Mouse (Mus musculus) telencephalon, adult 2 months (tissue): ENCODE data around the gene Gnmt.

Source experiments
- DNase-seq: peaks from one replicate; pipeline ENCODE4 v3.0.0-alpha.2; 2011; ENCODE audit warnings: low read depth, low spot score

Gnmt gene

DNA sequence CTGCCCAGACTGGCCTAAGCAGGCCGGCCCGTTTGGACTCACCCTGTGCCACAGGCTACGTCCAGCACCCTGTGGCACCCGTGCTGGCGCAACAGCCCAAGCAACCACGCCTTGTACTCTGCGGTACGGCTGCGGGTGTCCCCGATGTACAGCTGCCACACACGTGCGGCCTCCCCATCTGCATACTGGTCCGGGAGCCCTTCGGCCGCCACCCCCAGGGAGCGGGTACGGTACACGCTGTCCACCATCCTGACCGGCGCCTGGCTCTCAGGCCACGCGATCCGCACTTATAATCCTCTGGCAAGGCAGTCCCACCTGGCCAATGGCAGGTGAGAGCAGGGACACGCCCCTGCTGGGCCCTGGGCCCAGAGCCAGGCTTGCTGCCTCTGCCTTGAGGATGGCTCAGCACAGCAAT is at the start of gene Gnmt:
Gnmt (minus strand) TSS at position 265 of the 415 bp plus-strand sequence.
- no peak for DNase-seq

- DNase-seq: no peak
These were observed 47.1 kb upstream of the Gnmt start for GRCm38 (mm10) chr17:46776087-46776486.

GRCm38 (mm10) chr17:46775070-46775469 is 46.1 kb upstream of the Gnmt start:
- no peak for DNase-seq

DNA sequence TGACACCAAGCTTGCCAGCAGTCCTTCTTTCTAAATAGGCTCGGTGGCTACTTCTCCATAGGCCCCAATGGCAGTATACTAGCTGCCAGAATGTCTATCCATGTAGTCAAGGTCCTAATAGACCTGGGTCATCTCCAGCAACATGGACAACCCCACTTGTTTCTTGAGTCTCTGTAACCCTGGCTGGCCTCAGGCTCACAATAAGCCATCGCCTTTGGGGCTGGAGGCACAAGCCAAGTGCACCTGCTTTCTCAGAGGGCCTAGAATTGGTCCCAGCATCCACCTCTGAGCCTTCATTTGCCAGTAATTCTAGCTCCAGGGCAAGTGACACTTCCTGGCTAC is 45.1 kb upstream of the Gnmt start:
- no peak for DNase-seq

- DNase-seq: peak; percentile 34
These were observed 44.5 kb upstream of the Gnmt start for GRCm38 (mm10) chr17:46773278-46774130.

- DNase-seq: peak; percentile 92
These were observed 43.7 kb upstream of the Gnmt start, which contains the start of gene 2310039H08Rik for GRCm38 (mm10) chr17:46772404-46773277. TSS of gene 2310039H08Rik (plus strand) at chr17:46772635.

GRCm38 (mm10) chr17:46772038-46772403 is 43.1 kb upstream of the Gnmt start:
- no peak for DNase-seq

DNA sequence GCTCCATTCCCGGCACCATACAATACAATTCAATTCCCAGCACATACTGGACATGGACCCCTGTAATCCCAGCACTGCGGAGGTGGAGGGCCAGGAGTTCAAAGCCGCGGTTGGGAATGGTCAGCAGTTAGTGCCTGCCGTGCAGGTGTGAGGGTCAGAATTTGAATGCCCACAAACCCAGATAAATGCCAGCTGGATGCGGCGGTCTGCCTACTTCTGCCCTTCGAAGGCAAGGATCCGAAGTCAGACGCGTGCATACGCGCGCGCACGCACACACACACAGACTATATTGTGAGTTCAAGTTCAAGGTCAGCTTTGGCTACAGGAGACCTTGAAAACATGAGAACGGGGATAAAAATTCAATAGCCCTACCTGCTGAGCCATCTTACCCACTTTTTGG is 42.6 kb upstream of the Gnmt start:
- DNase-seq: no peak

- no peak for DNase-seq
These were observed 42.1 kb upstream of the Gnmt start for GRCm38 (mm10) chr17:46771025-46771424.

DNA sequence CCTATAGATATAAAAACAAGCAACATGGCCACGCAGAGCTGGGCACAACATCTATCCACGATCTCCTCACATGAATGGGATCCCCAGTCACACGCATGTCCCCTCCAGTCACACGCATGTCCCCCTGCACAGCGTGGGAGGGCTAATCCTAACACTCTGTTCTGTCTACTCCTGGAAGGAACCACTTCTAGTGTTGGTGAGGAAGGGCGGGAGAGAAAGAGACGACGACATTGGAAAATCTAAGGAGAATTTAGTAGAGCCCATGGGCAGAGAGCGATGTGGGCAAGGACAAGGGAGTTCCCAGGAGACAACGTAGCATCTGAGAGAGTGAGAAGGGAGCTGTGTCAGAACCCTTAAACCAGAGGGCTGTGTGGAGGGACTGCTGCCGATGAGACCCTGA is 41.6 kb upstream of the Gnmt start:
- no peak for DNase-seq

DNA sequence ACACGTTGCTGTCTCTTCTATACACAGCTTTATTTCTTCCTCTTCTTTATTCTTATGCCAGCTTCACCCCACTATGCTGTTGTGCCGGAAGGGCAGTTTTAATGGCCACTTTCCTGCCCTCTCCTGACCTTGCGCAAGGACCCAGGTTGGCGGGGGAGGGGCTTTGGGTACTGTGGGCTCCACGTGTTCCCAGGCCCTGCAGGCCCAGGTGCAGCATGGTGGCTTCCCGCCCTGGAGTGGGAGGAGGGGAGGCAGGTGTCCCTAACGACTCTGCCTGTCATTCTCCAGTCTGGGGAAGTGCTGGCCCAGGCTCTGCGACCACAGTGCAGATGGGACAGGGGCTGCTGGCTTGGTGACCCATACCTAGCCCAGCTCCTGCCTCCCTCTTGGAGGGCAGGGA is 38.9 kb upstream of the Gnmt start:
- DNase-seq: no peak

DNA sequence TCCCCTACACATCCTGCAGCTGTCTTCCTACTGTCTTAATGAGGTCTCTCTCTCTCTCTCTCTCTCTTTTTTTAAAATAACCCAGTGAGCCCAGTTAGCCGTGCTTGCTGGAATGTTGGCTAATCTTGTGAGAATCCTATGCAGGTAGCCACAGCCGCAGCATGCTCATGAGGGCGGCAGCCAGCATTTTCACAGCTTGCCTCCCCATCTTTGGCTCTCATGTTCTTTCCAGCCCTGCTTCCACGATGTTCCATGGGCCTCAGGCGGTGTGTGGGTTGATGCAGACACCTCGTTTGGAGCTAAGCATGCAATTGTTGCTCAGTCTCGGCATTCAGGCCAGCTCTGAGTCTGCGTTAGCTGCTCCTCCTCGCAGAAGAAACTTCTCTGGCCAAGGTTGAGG is 35.9 kb upstream of the Gnmt start:
- DNase-seq: peak; percentile 75

- no peak for DNase-seq
These were observed 34.6 kb upstream of the Gnmt start, which contains the start of gene Ptcra for GRCm38 (mm10) chr17:46763544-46763943. TSS of gene Ptcra (minus strand) at chr17:46763712.

DNA sequence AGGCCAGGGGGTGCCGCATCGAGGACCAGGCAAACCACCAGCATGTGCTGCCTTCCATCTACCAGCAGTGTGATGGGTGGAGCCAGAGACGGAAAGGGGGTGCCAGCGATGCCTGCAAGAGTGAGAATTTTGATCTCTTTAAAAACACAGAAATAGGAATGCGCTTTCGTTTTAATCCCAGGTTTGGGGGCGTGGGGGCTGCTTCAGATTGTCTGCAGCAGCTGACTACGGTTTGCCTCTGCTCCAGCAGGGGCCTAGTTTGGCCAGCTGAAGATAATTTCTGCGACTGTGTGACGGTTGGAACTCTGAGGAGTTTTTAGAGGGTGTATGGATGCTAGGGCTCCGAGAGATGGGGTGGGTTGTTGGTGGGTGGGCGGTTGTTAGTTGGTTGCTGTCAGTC is 29.8 kb upstream of the Gnmt start:
- DNase-seq: no peak

DNA sequence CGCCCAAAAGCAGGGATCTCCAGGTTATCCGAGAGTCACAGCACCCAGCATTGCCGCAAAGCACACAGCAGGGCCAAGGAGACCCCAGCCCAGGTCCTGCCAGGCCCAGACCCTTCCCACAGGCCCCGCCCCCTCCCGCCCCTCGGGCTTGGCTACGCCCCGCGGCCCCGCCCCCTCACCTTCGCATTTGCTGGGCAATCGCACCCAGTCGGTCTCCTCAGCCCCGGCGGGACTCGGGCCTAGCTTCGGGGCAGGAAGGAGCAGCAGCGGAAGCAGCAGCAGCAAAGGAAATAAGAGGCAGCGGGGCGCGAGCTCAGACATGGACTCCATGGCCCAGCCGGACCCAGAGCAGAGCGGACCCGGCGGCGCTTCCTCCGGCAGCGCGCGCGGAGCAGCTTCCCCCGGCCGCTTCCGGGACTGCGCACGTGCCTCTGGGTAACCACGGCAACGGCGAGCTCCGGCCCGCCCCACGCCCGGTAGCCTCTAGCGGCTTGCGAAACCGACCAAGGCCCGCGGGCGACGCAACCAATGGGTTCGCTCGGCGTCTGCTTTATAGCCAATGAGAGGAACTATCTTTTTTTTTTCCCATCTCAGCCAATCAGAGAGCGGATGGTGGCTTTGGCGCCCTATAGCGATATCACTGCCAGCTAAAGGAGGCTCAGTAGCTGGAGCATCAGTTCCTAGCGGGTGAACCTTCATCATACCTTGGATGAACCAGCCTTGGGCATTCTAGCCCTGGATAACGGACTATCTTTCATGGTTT is 23.0 kb upstream of the Gnmt start, which contains the start of gene Cnpy3:
Cnpy3 (minus strand) TSS at position 421 of the 763 bp plus-strand sequence.
- peak; percentile 99 for DNase-seq

GRCm38 (mm10) chr17:46751056-46751793 is 22.3 kb upstream of the Gnmt start:
- peak; percentile 50 for DNase-seq

DNA sequence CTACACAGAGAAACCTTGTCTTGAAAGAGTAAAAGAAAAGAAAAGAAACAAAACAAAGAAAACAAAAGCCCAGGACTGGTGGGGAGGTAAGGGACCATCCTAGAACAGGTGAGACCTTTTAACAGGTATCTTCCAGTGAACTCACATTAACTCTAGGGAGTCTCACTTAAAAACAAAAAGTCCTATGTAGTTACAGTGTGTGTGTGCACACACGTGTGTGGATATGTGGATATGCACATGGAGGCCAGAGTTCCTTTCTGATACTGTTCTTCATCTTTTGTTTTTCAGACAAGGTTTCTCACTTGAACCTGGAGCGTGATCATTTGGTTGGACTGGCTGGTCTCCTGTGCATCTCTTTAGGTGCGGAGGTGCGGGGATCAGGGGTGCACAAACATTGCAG is 21.6 kb upstream of the Gnmt start:
- DNase-seq: no peak

DNA sequence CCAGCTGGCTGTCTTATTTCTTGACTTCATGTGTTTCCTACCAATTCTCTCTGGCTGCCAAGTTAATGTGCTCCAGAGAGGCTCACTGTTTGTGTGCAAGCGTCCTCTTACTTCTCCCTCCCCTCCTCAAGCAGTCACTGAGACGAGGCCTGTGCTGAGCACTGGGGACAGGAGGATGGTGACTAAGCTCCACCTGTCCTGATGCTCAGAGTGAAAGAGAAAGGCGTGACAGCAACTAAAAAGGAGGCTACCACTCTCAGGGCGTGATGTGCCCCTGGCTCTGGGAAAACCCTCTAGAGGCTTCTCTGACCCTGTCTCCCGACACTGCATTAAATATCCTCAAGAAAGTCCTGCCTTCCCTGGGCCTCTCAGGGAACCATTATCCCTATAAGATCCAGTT is 20.3 kb upstream of the Gnmt start:
- DNase-seq: no peak

DNA sequence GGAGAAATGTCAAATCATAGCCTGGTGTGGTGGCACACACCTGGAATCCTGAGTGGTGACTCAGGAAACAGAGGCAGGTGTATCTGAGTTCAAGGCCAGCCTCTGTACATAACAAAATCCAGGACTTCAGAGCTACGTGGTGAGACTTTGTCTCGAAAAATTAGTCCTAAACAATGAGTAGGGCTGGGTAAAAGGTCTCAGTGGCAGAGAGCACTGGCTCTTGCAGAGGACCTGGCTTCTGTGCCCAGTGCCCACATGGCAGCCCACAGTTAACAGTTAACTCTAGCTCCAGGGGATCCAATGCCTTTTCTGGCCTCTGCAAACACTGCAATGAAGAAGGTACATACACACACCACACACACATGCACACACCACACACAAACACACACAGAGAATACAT is 18.8 kb upstream of the Gnmt start:
- no peak for DNase-seq

- no peak for DNase-seq
These were observed 18.3 kb upstream of the Gnmt start for GRCm38 (mm10) chr17:46747234-46747633.

DNA sequence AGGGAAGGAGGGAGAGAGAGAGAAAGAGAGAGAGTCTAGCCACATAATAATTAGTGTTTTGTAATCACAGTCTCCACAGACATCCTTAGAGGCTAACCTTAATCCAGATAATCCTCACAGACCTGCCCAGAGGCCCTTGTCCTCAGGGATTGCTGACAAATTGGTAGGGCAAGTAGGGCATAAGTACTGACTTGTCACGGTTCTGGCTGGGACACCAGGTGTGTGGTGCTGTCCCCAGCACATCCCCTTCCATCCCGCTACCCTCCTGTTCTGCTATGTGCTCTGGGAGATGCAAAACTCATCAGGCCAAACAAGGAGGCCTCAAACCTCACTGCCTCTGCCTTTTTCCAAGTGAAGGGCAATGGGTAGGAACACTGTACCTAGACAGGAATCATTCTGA is 16.5 kb upstream of the Gnmt start:
- DNase-seq: no peak
